Comparison of ENCODE assay signal across 17 mouse cellular contexts in the genomic region with DNA sequence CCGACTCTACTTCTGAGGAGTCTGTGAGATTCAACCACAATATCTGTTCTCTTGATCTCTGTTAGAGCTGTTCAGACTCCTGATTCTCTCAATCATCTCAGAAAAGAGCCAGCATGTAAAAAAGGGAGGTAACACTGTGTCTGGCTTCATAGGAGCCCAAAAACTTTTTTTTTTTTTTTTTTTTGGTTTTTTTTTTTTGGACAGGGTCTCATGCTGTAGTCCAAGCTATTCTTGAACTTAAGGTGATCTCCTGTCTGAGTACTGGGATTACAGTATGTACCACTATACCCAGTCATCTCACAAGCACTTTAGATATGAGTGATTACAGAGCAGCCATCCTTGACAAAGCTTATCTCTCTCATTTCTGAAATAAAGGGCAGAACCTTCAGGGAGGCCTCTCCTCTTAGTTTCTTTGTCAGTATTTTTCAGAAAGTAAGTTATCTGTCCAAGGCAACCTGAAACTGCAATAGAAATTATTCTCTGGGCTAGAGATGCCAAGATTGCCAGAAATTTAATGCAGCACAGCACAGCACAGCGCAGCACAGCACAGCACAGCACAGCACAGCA.
"Had no signal": no experiment of that assay in that cellular context is flagged by ENCODE, and none has a peak within 500 bp of the region (broad histone marks: within the 10 kb centered on the region; RNA-seq: fewer than 3 reads in every experiment).

No protein-coding gene starts in this region.

- H3K4me3 ChIP-seq: left cerebral cortex, adult 2 months; limb, embryonic 10.5 days; limb, embryonic 13.5 days; liver, embryonic 12.5 days; liver, embryonic 15.5 days; lung, embryonic 15.5 days; midbrain, embryonic 12.5 days; midbrain, embryonic 15.5 days; neural tube, embryonic 12.5 days; neural tube, embryonic 15.5 days had no signal

- H3K27me3 ChIP-seq: limb, embryonic 13.5 days; liver, embryonic 12.5 days; liver, embryonic 15.5 days; lung, embryonic 15.5 days; midbrain, embryonic 12.5 days; midbrain, embryonic 15.5 days; neural tube, embryonic 12.5 days; neural tube, embryonic 15.5 days had no signal

- DNase-seq: layer of hippocampus, postnatal 36 days; liver; right cerebral cortex, adult 18-20 months; right cerebral cortex, postnatal 14 days; right cerebral cortex, postnatal 4 days had no signal

- H3K27ac ChIP-seq: kidney, postnatal 0 days; limb, embryonic 10.5 days; limb, embryonic 13.5 days; liver, embryonic 12.5 days; liver, embryonic 15.5 days; lung, embryonic 15.5 days; midbrain, embryonic 12.5 days; midbrain, embryonic 15.5 days; neural tube, embryonic 12.5 days; neural tube, embryonic 15.5 days had no signal

- ATAC-seq: intestine, postnatal 0 days; liver, embryonic 12.5 days; midbrain, embryonic 15.5 days had no signal

- H3K9ac ChIP-seq: limb, embryonic 13.5 days; liver, embryonic 12.5 days; liver, embryonic 15.5 days; lung, embryonic 15.5 days; midbrain, embryonic 12.5 days; midbrain, embryonic 15.5 days; neural tube, embryonic 12.5 days; neural tube, embryonic 15.5 days had no signal

- H3K4me1 ChIP-seq: limb, embryonic 13.5 days; lung, embryonic 15.5 days; midbrain, embryonic 12.5 days; midbrain, embryonic 15.5 days; neural tube, embryonic 12.5 days; neural tube, embryonic 15.5 days had no signal

- H3K9me3 ChIP-seq: limb, embryonic 10.5 days; limb, embryonic 13.5 days; liver, embryonic 12.5 days; liver, embryonic 15.5 days; lung, embryonic 15.5 days; midbrain, embryonic 12.5 days; midbrain, embryonic 15.5 days; neural tube, embryonic 15.5 days had no signal

- H3K36me3 ChIP-seq: limb, embryonic 10.5 days; limb, embryonic 13.5 days; liver, embryonic 12.5 days; liver, embryonic 15.5 days; lung, embryonic 15.5 days; midbrain, embryonic 12.5 days; midbrain, embryonic 15.5 days; neural tube, embryonic 12.5 days; neural tube, embryonic 15.5 days had no signal
